Mouse (Mus musculus): ENCODE measurements around the gene Fmnl2. TPM values are rescaled to one million over a fixed set of nuclear protein-coding genes. Genes with fewer than 3 reads are reported as not detected.

Gene Fmnl2
- polyA plus RNA-seq, 1 experiment from 2014 or later = 3.5 TPM

DNA sequence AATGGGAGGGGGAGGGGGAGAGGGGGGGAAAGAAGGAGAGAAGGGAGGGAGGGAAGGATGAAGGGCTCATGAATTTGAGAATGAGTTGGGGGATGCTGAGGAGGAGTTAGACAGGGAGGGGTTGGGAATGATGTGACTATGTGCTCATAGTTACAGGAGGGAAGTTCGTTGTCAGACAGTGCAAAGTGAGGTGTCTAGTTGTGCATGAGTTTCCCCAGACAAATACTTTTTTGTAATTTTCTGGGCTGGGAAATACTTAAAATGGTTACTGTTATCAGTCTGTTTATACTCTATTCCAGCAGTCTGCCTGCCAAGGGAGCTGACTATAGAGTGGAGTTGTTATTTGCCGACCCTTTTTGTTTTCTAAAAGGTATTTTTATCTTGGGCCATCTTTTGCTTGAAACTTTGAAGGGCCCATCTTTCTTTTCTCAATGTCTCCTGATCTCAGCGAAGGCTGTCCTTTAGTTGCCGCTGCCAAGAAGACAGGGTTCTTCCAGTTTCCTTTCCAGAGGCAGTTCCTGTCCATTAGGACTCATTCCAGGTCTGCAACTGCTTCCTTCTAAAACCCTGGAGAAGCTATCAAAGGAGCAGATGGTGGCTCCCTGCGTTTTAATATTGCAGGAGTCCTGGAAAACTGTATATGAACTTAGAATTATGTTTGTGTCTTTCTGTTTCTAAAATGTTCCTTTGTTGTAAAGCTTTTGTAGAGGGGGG lies 168.6 kb downstream of the Fmnl2 start:
- Histone ChIP-seq H3K27ac (ENCODE audit: low read length) (no peak overlapping the region), H3K4me2 (replicated peaks; ENCODE audit: low read depth, low read length) (no peak overlapping the region), H3K36me3 (ENCODE audit: insufficient read depth, low read length) (no peaks in the 10 kb centered on the region), H3K9me3 (ENCODE audit: low read length) (no peaks in the 10 kb centered on the region), H3K4me1 (ENCODE audit: insufficient read depth, low read depth, low read length) (no peaks in the 10 kb centered on the region; the same call in 1 of the 2 replicates), H3K4me3 (ENCODE audit: low read depth, low read length) (no peak overlapping the region), H3K9ac (replicated peaks; ENCODE audit: low read depth) (no peak overlapping the region), H3K27me3 (replicated peaks; ENCODE audit: insufficient read depth, low read length) (no peaks in the 10 kb centered on the region)
- WGBS = 41% methylated on average over 5 of the region's 5 CpGs
- no peak for ATAC-seq
- TF ChIP-seq EP300 (IDR thresholded peaks at IDR 0.05) = no peak
- no peak for TF ChIP-seq CTCF (IDR thresholded peaks at IDR 0.05)
- peak; percentile 43 for DNase-seq (ENCODE audit: low spot score)

DNA sequence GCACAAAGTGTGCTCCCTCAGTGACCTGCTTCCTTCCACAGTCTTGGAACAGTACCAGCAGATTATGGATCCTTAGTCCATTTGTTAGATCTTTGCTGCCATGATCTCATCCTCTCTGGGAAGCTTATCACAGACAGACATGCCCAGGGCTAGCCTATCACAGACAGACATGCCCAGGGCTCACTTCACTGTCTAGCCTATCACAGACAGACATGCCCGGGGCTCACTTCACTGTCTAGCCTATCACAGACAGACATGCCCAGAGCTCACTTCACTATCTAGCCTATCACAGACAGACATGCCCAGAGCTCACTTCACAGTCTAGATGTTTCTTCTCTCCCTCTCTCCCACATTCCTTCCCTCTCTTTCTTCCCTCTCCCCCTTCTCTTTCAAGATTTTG lies 171.2 kb downstream of the Fmnl2 start:
- Histone ChIP-seq H3K9me3 (ENCODE audit: low read length) (no peaks in the 10 kb centered on the region), H3K4me3 (ENCODE audit: low read depth, low read length) (no peak overlapping the region), H3K36me3 (ENCODE audit: insufficient read depth, low read length) (no peaks in the 10 kb centered on the region), H3K9ac (replicated peaks; ENCODE audit: low read depth) (no peak overlapping the region), H3K4me1 (ENCODE audit: insufficient read depth, low read depth, low read length) (no peaks in the 10 kb centered on the region; the same call in 1 of the 2 replicates), H3K4me2 (replicated peaks; ENCODE audit: low read depth, low read length) (no peak overlapping the region), H3K27me3 (replicated peaks; ENCODE audit: insufficient read depth, low read length) (no peaks in the 10 kb centered on the region), H3K27ac (ENCODE audit: low read length) (no peak overlapping the region)
- 73% methylated on average over 1 of the region's 1 CpGs for WGBS
- ATAC-seq = no peak
- no peak for DNase-seq (ENCODE audit: low spot score)
- no peak for TF ChIP-seq CTCF (IDR thresholded peaks at IDR 0.05)
- TF ChIP-seq EP300 (IDR thresholded peaks at IDR 0.05) = no peak

DNA sequence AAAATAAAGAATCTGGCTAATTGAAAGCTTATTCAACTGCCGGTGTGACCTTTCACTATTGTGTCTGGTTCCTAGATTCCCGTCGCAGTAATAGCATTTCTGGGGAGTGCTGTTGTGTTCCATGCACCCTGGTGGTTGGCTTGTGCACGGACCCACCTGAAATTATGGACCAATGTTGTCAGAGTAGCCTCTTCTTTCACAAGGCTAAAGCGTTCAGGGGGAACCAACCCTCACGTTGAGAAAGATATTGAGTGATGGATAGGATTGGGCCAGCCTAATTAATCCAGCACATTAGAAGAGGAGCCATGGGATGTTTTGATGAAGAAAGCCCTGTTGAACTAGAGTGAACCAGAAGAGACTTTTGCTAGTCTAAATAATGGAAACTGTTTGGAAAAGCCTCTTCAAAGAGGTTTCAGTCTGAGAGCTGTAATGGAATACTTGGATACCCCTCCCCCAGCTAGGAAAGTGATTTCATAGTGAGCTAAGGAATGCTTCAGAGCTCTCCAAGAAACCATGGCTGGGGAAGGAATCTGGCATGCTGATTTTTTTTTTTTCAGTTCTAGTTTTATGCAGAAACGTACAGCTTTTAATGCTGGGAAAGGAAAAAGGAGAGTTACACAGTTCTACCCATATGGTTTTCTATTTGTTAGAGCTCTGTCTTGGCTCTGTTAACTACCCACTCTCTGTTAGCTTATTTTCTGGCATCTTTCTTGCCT lies 172.2 kb downstream of the Fmnl2 start:
- TF ChIP-seq CTCF (IDR thresholded peaks at IDR 0.05) (peak; percentile 31; the same call in 1 of the 2 replicates), EP300 (IDR thresholded peaks at IDR 0.05) (no peak)
- Histone ChIP-seq H3K4me1 (ENCODE audit: insufficient read depth, low read depth, low read length) (no peaks in the 10 kb centered on the region; the same call in 1 of the 2 replicates), H3K9me3 (ENCODE audit: low read length) (no peaks in the 10 kb centered on the region), H3K27me3 (replicated peaks; ENCODE audit: insufficient read depth, low read length) (no peaks in the 10 kb centered on the region), H3K27ac (ENCODE audit: low read length) (peak overlapping the region; percentile 38; the same call in 1 of the 2 replicates), H3K9ac (replicated peaks; ENCODE audit: low read depth) (no peak overlapping the region), H3K4me2 (replicated peaks; ENCODE audit: low read depth, low read length) (no peak overlapping the region), H3K36me3 (ENCODE audit: insufficient read depth, low read length) (no peaks in the 10 kb centered on the region), H3K4me3 (ENCODE audit: low read depth, low read length) (no peak overlapping the region)
- DNase-seq (ENCODE audit: low spot score) (peak; percentile 86), ATAC-seq (peak; percentile 89)
- 45% methylated on average over 7 of the region's 7 CpGs for WGBS

DNA sequence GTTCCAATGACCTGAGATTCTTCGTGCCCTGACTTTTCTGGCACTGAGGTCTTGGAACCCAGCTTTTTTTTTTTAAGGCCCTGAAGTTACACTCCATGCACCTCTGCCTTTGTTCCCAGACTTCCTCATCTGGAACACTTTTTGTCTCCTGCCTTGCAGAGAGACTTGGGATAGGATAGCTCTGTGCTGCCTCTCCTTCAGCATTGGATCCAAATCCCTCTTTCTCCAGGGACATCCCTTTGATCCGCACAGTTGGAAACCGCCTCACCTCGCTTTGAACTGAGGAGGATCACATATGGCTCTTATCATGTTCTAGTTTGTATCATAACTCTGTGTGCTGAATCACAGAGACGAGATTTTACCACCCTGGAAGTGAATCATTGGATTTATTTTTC lies 172.8 kb downstream of the Fmnl2 start:
- H3K4me1 ChIP-seq (ENCODE audit: insufficient read depth, low read depth, low read length) = no peaks in the 10 kb centered on the region; the same call in 1 of the 2 replicates
- H3K4me2 ChIP-seq (replicated peaks; ENCODE audit: low read depth, low read length) = no peak overlapping the region
- H3K36me3 ChIP-seq (ENCODE audit: insufficient read depth, low read length) = no peaks in the 10 kb centered on the region
- no peaks in the 10 kb centered on the region for H3K27me3 ChIP-seq (replicated peaks; ENCODE audit: insufficient read depth, low read length)
- no peak overlapping the region for H3K27ac ChIP-seq (ENCODE audit: low read length)
- H3K9me3 ChIP-seq (ENCODE audit: low read length) = no peaks in the 10 kb centered on the region
- ATAC-seq = no peak
- no peak overlapping the region for H3K4me3 ChIP-seq (ENCODE audit: low read depth, low read length)
- DNase-seq (ENCODE audit: low spot score) = no peak
- no peak for TF ChIP-seq CTCF (IDR thresholded peaks at IDR 0.05)
- TF ChIP-seq EP300 (IDR thresholded peaks at IDR 0.05) = no peak
- H3K9ac ChIP-seq (replicated peaks; ENCODE audit: low read depth) = no peak overlapping the region
- WGBS = 52% methylated on average over 5 of the region's 5 CpGs

DNA sequence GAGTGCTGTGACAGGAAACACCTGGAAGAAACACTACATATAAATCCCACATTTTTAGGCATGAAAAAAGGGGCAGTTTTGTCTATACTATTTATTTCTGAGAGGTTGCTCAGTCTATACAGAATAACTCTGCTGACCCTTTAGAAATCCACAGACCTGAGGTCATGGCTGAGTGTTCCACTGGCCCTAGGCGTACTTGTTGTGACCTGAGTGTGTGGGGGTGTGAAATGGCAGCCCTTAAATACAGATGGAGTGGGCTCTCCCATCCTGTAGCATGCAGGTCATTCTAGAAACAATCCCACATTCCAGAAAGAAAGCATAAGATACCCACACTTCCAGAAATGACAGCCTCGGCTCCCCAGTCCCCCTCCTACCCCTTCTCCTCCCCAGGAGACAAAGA lies 180.6 kb downstream of the Fmnl2 start:
- no peak overlapping the region for H3K27ac ChIP-seq (ENCODE audit: low read length)
- no peak overlapping the region for H3K4me3 ChIP-seq (ENCODE audit: low read depth, low read length)
- no peaks in the 10 kb centered on the region for H3K36me3 ChIP-seq (ENCODE audit: insufficient read depth, low read length)
- no peaks in the 10 kb centered on the region for H3K27me3 ChIP-seq (replicated peaks; ENCODE audit: insufficient read depth, low read length)
- 51% methylated on average over 2 of the region's 2 CpGs for WGBS
- H3K9me3 ChIP-seq (ENCODE audit: low read length) = no peaks in the 10 kb centered on the region
- no peak for DNase-seq (ENCODE audit: low spot score)
- no peaks in the 10 kb centered on the region for H3K4me1 ChIP-seq (ENCODE audit: insufficient read depth, low read depth, low read length)
- ATAC-seq = no peak
- H3K4me2 ChIP-seq (replicated peaks; ENCODE audit: low read depth, low read length) = no peak overlapping the region
- H3K9ac ChIP-seq (replicated peaks; ENCODE audit: low read depth) = no peak overlapping the region
- TF ChIP-seq CTCF (IDR thresholded peaks at IDR 0.05) = no peak
- no peak for TF ChIP-seq EP300 (IDR thresholded peaks at IDR 0.05)

DNA sequence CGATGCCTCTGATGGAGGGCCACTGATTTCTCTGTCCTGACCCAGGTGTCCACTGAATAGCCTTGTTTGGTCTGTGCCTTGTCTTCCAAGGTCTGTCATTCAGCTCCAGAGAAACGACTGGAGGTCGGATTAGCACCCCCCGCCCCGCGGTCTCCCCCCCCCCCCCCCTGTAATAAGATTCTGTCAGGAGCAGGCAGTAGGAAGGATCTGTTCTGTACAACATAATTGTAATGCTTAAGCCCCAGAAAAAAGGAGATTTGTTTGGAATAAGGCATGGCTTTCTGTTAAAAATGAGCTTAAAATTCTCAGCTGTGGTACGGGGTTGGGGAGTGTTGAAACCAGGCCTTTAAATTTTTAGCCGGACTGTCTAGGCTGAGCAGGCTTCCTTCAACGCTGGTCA lies 181.1 kb downstream of the Fmnl2 start:
- Histone ChIP-seq H3K4me2 (replicated peaks; ENCODE audit: low read depth, low read length) (no peak overlapping the region), H3K27ac (ENCODE audit: low read length) (no peak overlapping the region), H3K9me3 (ENCODE audit: low read length) (no peaks in the 10 kb centered on the region), H3K4me1 (ENCODE audit: insufficient read depth, low read depth, low read length) (no peaks in the 10 kb centered on the region), H3K27me3 (replicated peaks; ENCODE audit: insufficient read depth, low read length) (no peaks in the 10 kb centered on the region), H3K9ac (replicated peaks; ENCODE audit: low read depth) (no peak overlapping the region), H3K36me3 (ENCODE audit: insufficient read depth, low read length) (no peaks in the 10 kb centered on the region), H3K4me3 (ENCODE audit: low read depth, low read length) (no peak overlapping the region)
- no peak for TF ChIP-seq EP300 (IDR thresholded peaks at IDR 0.05)
- no peak for TF ChIP-seq CTCF (IDR thresholded peaks at IDR 0.05)
- DNase-seq (ENCODE audit: low spot score) = no peak
- ATAC-seq = no peak
- 69% methylated on average over 9 of the region's 9 CpGs for WGBS
